Mouse (Mus musculus): ENCODE measurements at regions not wholly inside any gene's neighbourhood (a gene's known extent, or its start where the extent isn't known, plus 50 kb on each side); places are given as distances from the start of the nearest gene placed in this dataset.

GRCm38 (mm10) chr2:12866543-12866942, 57.3 kb upstream of the Pter start:
- TF ChIP-seq CTCF (IDR thresholded peaks at IDR 0.05; ENCODE audit: low read depth) (no peak), EP300 (IDR thresholded peaks at IDR 0.05; ENCODE audit: low read depth) (no peak)
- no peak overlapping the region for H3K4me3 ChIP-seq (ENCODE audit: insufficient read depth in 1 of 2, low read depth in 2 of 2, low read length in 2 of 2)
- ATAC-seq (ENCODE audit: insufficient read depth): peak; percentile 48; the same call in 1 of the 2 replicates
- H3K4me2 ChIP-seq (ENCODE audit: low read depth): no peak overlapping the region
- H3K9ac ChIP-seq (replicated peaks): no peak overlapping the region
- H3K27me3 ChIP-seq (ENCODE audit: control insufficient read depth, insufficient read depth, low read length): no peaks in the 10 kb centered on the region
- DNase-seq (ENCODE audit: low read depth in 3 of 3, low spot score in 3 of 3): peak; percentile 11 to 19 (median 13)
- no peak overlapping the region for H3K27ac ChIP-seq
- no peaks in the 10 kb centered on the region for H3K9me3 ChIP-seq (ENCODE audit: control insufficient read depth, low read length)
- no peaks in the 10 kb centered on the region for H3K36me3 ChIP-seq (replicated peaks; ENCODE audit: control insufficient read depth, insufficient read depth, low read depth)
- H3K4me1 ChIP-seq (replicated peaks; ENCODE audit: control insufficient read depth in 2 of 2, insufficient read depth in 2 of 2, low read length in 1 of 2): 0 out of 4 replicates have a peak, but pooled peaks cover 0 to 2% of the 10 kb centered on the region in 2 experiments

- no peak for ATAC-seq (ENCODE audit: insufficient read depth)
These were observed 55.1 kb upstream of the Pter start for GRCm38 (mm10) chr2:12868772-12869171.

More at GRCm38 (mm10) chr2:12868772-12869171, 55.1 kb upstream of the Pter start:
- H3K9me3 ChIP-seq (ENCODE audit: control insufficient read depth, low read length): no peaks in the 10 kb centered on the region
- H3K4me3 ChIP-seq (ENCODE audit: insufficient read depth in 1 of 2, low read depth in 2 of 2, low read length in 2 of 2): no peak overlapping the region
- H3K27me3 ChIP-seq (ENCODE audit: control insufficient read depth, insufficient read depth, low read length): no peaks in the 10 kb centered on the region
- H3K9ac ChIP-seq (replicated peaks): no peak overlapping the region
- no peaks in the 10 kb centered on the region for H3K36me3 ChIP-seq (replicated peaks; ENCODE audit: control insufficient read depth, insufficient read depth, low read depth)
- 61% methylated on average over 3 of the region's 3 CpGs for WGBS (ENCODE audit: insufficient replicate concordance)
- H3K4me1 ChIP-seq (replicated peaks; ENCODE audit: control insufficient read depth in 2 of 2, insufficient read depth in 2 of 2, low read length in 1 of 2): 0 out of 4 replicates have a peak, but pooled peaks cover 0 to 2% of the 10 kb centered on the region in 2 experiments
- no peak for DNase-seq (ENCODE audit: low read depth in 3 of 3, low spot score in 3 of 3)
- no peak for TF ChIP-seq EP300 (IDR thresholded peaks at IDR 0.05; ENCODE audit: low read depth)
- TF ChIP-seq CTCF (IDR thresholded peaks at IDR 0.05; ENCODE audit: low read depth): no peak
- H3K4me2 ChIP-seq (ENCODE audit: low read depth): no peak overlapping the region
- H3K27ac ChIP-seq: no peak overlapping the region

Data from liver, embryonic 14.5 days (tissue).